Mouse (Mus musculus): ENCODE measurements around the gene Tm4sf5. TPM values are rescaled to one million over a fixed set of nuclear protein-coding genes. Genes with fewer than 3 reads are reported as not detected.

The Tm4sf5 gene
- 1.6 TPM for polyA plus RNA-seq (2014; fragmentation: Illumina TruSeq; extraction: RNeasy Lipid Tissue Mini Kit (QIAGEN cat#74804); ENCODE audit: low read depth, low replicate concordance)

GRCm38 (mm10) chr11:70504970-70505369 is at the start of gene Tm4sf5:
Tm4sf5 (plus strand) TSS chr11:70505244.

GRCm38 (mm10) chr11:70458688-70459600 is 46.1 kb upstream of the Tm4sf5 start, which contains the start of gene Zmynd15:
Zmynd15 (plus strand) TSS chr11:70459433.

GRCm38 (mm10) chr11:70459601-70460101 is 45.4 kb upstream of the Tm4sf5 start, which contains the start of gene Cxcl16:
Cxcl16 (minus strand) TSS chr11:70459984.

GRCm38 (mm10) chr11:70514288-70514687 is 9.2 kb downstream of the Tm4sf5 start, which contains the start of gene Vmo1:
Vmo1 (minus strand) TSS chr11:70514616.

GRCm38 (mm10) chr11:70518923-70519322 is 13.9 kb downstream of the Tm4sf5 start, which contains the start of gene Gltpd2:
Gltpd2 (plus strand) TSS chr11:70519196.

GRCm38 (mm10) chr11:70525184-70525678 is 20.2 kb downstream of the Tm4sf5 start, which contains the start of gene Psmb6:
Psmb6 (plus strand) TSS chr11:70525367.

GRCm38 (mm10) chr11:70532839-70533238 is 27.8 kb downstream of the Tm4sf5 start, which contains the start of gene Gm40193:
Gm40193 (minus strand) TSS chr11:70532939.

GRCm38 (mm10) chr11:70539877-70540587 is 35.0 kb downstream of the Tm4sf5 start, which contains the start of gene Pld2:
Pld2 (plus strand) TSS chr11:70540064.

Other genes with a start within 250 kb of the Tm4sf5 start
- 1.3 TPM for gene Alox12, start 249.9 kb upstream of the Tm4sf5 start, polyA plus RNA-seq (2014; fragmentation: Illumina TruSeq; extraction: RNeasy Lipid Tissue Mini Kit (QIAGEN cat#74804); ENCODE audit: low read depth, low replicate concordance)
- gene Alox12e, start 182.6 kb upstream of the Tm4sf5 start, polyA plus RNA-seq (2014; fragmentation: Illumina TruSeq; extraction: RNeasy Lipid Tissue Mini Kit (QIAGEN cat#74804); ENCODE audit: low read depth, low replicate concordance) = not detected
- gene Alox15, start 153.2 kb upstream of the Tm4sf5 start, polyA plus RNA-seq (2014; fragmentation: Illumina TruSeq; extraction: RNeasy Lipid Tissue Mini Kit (QIAGEN cat#74804); ENCODE audit: low read depth, low replicate concordance) = 5.9 TPM
- 6.3 TPM for gene Pelp1, start 95.2 kb upstream of the Tm4sf5 start, polyA plus RNA-seq (2014; fragmentation: Illumina TruSeq; extraction: RNeasy Lipid Tissue Mini Kit (QIAGEN cat#74804); ENCODE audit: low read depth, low replicate concordance)
- 0.47 TPM for gene Arrb2, start 72.6 kb upstream of the Tm4sf5 start, polyA plus RNA-seq (2014; fragmentation: Illumina TruSeq; extraction: RNeasy Lipid Tissue Mini Kit (QIAGEN cat#74804); ENCODE audit: low read depth, low replicate concordance)
- gene Med11, start 53.3 kb upstream of the Tm4sf5 start, polyA plus RNA-seq (2014; fragmentation: Illumina TruSeq; extraction: RNeasy Lipid Tissue Mini Kit (QIAGEN cat#74804); ENCODE audit: low read depth, low replicate concordance) = 8.1 TPM
- 0.28 TPM for gene Zmynd15, start 45.8 kb upstream of the Tm4sf5 start, polyA plus RNA-seq (2014; fragmentation: Illumina TruSeq; extraction: RNeasy Lipid Tissue Mini Kit (QIAGEN cat#74804); ENCODE audit: low read depth, low replicate concordance)
- 12.0 TPM for gene Cxcl16, start 45.3 kb upstream of the Tm4sf5 start, polyA plus RNA-seq (2014; fragmentation: Illumina TruSeq; extraction: RNeasy Lipid Tissue Mini Kit (QIAGEN cat#74804); ENCODE audit: low read depth, low replicate concordance)
- not detected for gene Vmo1, start 9.4 kb downstream of the Tm4sf5 start, polyA plus RNA-seq (2014; fragmentation: Illumina TruSeq; extraction: RNeasy Lipid Tissue Mini Kit (QIAGEN cat#74804); ENCODE audit: low read depth, low replicate concordance)
- not detected for gene Gltpd2, start 14.0 kb downstream of the Tm4sf5 start, polyA plus RNA-seq (2014; fragmentation: Illumina TruSeq; extraction: RNeasy Lipid Tissue Mini Kit (QIAGEN cat#74804); ENCODE audit: low read depth, low replicate concordance)
- gene Psmb6, start 20.1 kb downstream of the Tm4sf5 start, polyA plus RNA-seq (2014; fragmentation: Illumina TruSeq; extraction: RNeasy Lipid Tissue Mini Kit (QIAGEN cat#74804); ENCODE audit: low read depth, low replicate concordance) = 16.2 TPM
- gene Gm40193, start 27.7 kb downstream of the Tm4sf5 start, polyA plus RNA-seq (2014; fragmentation: Illumina TruSeq; extraction: RNeasy Lipid Tissue Mini Kit (QIAGEN cat#74804); ENCODE audit: low read depth, low replicate concordance) = not detected
- gene Pld2, start 34.8 kb downstream of the Tm4sf5 start, polyA plus RNA-seq (2014; fragmentation: Illumina TruSeq; extraction: RNeasy Lipid Tissue Mini Kit (QIAGEN cat#74804); ENCODE audit: low read depth, low replicate concordance) = 0.85 TPM
- 4.6 TPM for gene Mink1, start 57.6 kb downstream of the Tm4sf5 start, polyA plus RNA-seq (2014; fragmentation: Illumina TruSeq; extraction: RNeasy Lipid Tissue Mini Kit (QIAGEN cat#74804); ENCODE audit: low read depth, low replicate concordance)
- not detected for gene 4930544D05Rik, start 110.6 kb downstream of the Tm4sf5 start, polyA plus RNA-seq (2014; fragmentation: Illumina TruSeq; extraction: RNeasy Lipid Tissue Mini Kit (QIAGEN cat#74804); ENCODE audit: low read depth, low replicate concordance)
- not detected for gene Chrne, start 114.0 kb downstream of the Tm4sf5 start, polyA plus RNA-seq (2014; fragmentation: Illumina TruSeq; extraction: RNeasy Lipid Tissue Mini Kit (QIAGEN cat#74804); ENCODE audit: low read depth, low replicate concordance)
- not detected for gene Gp1ba, start 133.9 kb downstream of the Tm4sf5 start, polyA plus RNA-seq (2014; fragmentation: Illumina TruSeq; extraction: RNeasy Lipid Tissue Mini Kit (QIAGEN cat#74804); ENCODE audit: low read depth, low replicate concordance)
- gene Rnf167, start 142.0 kb downstream of the Tm4sf5 start, polyA plus RNA-seq (2014; fragmentation: Illumina TruSeq; extraction: RNeasy Lipid Tissue Mini Kit (QIAGEN cat#74804); ENCODE audit: low read depth, low replicate concordance) = 43.3 TPM
- gene Slc25a11, start 142.2 kb downstream of the Tm4sf5 start, polyA plus RNA-seq (2014; fragmentation: Illumina TruSeq; extraction: RNeasy Lipid Tissue Mini Kit (QIAGEN cat#74804); ENCODE audit: low read depth, low replicate concordance) = 26.7 TPM
- 141 TPM for gene Pfn1, start 149.4 kb downstream of the Tm4sf5 start, polyA plus RNA-seq (2014; fragmentation: Illumina TruSeq; extraction: RNeasy Lipid Tissue Mini Kit (QIAGEN cat#74804); ENCODE audit: low read depth, low replicate concordance)
- gene Eno3, start 152.0 kb downstream of the Tm4sf5 start, polyA plus RNA-seq (2014; fragmentation: Illumina TruSeq; extraction: RNeasy Lipid Tissue Mini Kit (QIAGEN cat#74804); ENCODE audit: low read depth, low replicate concordance) = 22.6 TPM
- gene Spag7, start 164.2 kb downstream of the Tm4sf5 start, polyA plus RNA-seq (2014; fragmentation: Illumina TruSeq; extraction: RNeasy Lipid Tissue Mini Kit (QIAGEN cat#74804); ENCODE audit: low read depth, low replicate concordance) = 18.2 TPM
- 2.2 TPM for gene Camta2, start 182.9 kb downstream of the Tm4sf5 start, polyA plus RNA-seq (2014; fragmentation: Illumina TruSeq; extraction: RNeasy Lipid Tissue Mini Kit (QIAGEN cat#74804); ENCODE audit: low read depth, low replicate concordance)
- gene Inca1, start 194.9 kb downstream of the Tm4sf5 start, polyA plus RNA-seq (2014; fragmentation: Illumina TruSeq; extraction: RNeasy Lipid Tissue Mini Kit (QIAGEN cat#74804); ENCODE audit: low read depth, low replicate concordance) = 0.85 TPM
- 24.2 TPM for gene Kif1c, start 195.3 kb downstream of the Tm4sf5 start, polyA plus RNA-seq (2014; fragmentation: Illumina TruSeq; extraction: RNeasy Lipid Tissue Mini Kit (QIAGEN cat#74804); ENCODE audit: low read depth, low replicate concordance)

Data from sigmoid colon, adult 10 weeks (tissue).